Mouse (Mus musculus) midbrain, embryonic 13.5 days (tissue): ENCODE results near the gene Fndc1. TPM values are rescaled to one million over a fixed set of nuclear protein-coding genes. Genes with fewer than 3 reads are reported as not detected.

Source experiments
- ATAC-seq: fragments of 200-750 bp; cut with Nextera tagmentation; 2 replicates; pipeline ENCODE4 v1.8.0; 2017; ENCODE audit warnings: mild to moderate bottlenecking, moderate TSS enrichment, moderate library complexity
- H3K27ac ChIP-seq: fragments of 300-500 bp; sonication (generic); 2 replicates; pipeline ENCODE4 v1.5.1; 2015; ENCODE audit warnings: inconsistent platforms, mild to moderate bottlenecking, moderate library complexity
- H3K27me3 ChIP-seq: fragments of 300-500 bp; sonication (generic); 2 replicates; pipeline ENCODE4 v1.6.1; 2015; ENCODE audit warnings: mild to moderate bottlenecking, inconsistent platforms
- H3K36me3 ChIP-seq: fragments of 300-500 bp; sonication (generic); 2 replicates; pipeline ENCODE4 v1.6.1; 2015; ENCODE audit warnings: mild to moderate bottlenecking, inconsistent platforms
- H3K4me1 ChIP-seq: fragments of 300-500 bp; sonication (generic); replicated peaks from 2 replicates; pipeline ENCODE4 v1.6.1; 2015; ENCODE audit warnings: inconsistent platforms
- H3K4me2 ChIP-seq: fragments of 300-500 bp; sonication (generic); replicated peaks from 2 replicates; pipeline ENCODE4 v1.6.1; 2015; ENCODE audit warnings: moderate library complexity, mild to moderate bottlenecking, inconsistent platforms
- H3K4me3 ChIP-seq: fragments of 300-500 bp; sonication (generic); replicated peaks from 2 replicates; pipeline ENCODE4 v1.5.1; 2015; ENCODE audit warnings: mild to moderate bottlenecking, inconsistent platforms
- H3K9ac ChIP-seq: fragments of 300-500 bp; sonication (generic); replicated peaks from 2 replicates; pipeline ENCODE4 v1.6.1; 2015; ENCODE audit warnings: mild to moderate bottlenecking, inconsistent platforms
- H3K9me3 ChIP-seq: fragments of 300-500 bp; sonication (generic); 2 replicates; pipeline ENCODE4 v1.6.1; 2016; ENCODE audit warnings: mild to moderate bottlenecking, inconsistent platforms
- WGBS: fragments of 180-500 bp; shearing (Covaris S2); methylation state at CpG from one replicate; pipeline ENCODE4 v1.1.7; 2015; 5-methylcytosine and 5-hydroxymethylcytosine counted together
- polyA plus RNA-seq: library from polyadenylated mRNA; unstranded; fragments of >200 nt; fragmentation: Nextera tagmentation; extraction: Ambion mirVana; gene quantifications from 2 replicates; pipeline ENCODE4 v1.2.1, GENCODE M21; 2015

The Fndc1 gene
- polyA plus RNA-seq, 1 experiment from 2014 or later, result 3.6 TPM

DNA sequence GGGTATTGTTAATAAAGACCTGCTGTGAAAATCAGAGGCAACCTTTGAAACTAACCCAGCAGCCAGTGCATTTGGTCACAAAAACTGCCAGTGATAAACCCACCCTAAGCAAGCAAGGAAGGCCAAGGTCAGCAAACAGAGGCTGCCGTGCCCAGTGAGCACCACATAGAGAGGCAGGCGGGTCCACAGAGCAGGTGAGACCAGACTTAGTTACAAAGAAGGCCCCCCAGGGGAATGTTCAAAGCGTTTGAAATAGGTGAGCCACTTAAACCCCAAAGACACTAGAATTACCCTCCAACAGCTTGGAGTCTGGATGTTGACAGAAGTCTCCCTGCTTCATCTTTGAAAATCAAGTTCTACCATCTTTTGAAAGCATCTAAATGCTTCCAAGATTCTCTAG lies 12.7 kb downstream of the Fndc1 start:
- ATAC-seq, result no peak
- Histone ChIP-seq H3K27me3 (no peaks in the 10 kb centered on the region), H3K4me1 (no peaks in the 10 kb centered on the region), H3K9me3 (no peaks in the 10 kb centered on the region), H3K9ac (no peak overlapping the region), H3K36me3 (no peaks in the 10 kb centered on the region), H3K27ac (no peak overlapping the region), H3K4me2 (no peak overlapping the region), H3K4me3 (no peak overlapping the region)
- WGBS, result 67% methylated on average over 3 of the region's 3 CpGs

DNA sequence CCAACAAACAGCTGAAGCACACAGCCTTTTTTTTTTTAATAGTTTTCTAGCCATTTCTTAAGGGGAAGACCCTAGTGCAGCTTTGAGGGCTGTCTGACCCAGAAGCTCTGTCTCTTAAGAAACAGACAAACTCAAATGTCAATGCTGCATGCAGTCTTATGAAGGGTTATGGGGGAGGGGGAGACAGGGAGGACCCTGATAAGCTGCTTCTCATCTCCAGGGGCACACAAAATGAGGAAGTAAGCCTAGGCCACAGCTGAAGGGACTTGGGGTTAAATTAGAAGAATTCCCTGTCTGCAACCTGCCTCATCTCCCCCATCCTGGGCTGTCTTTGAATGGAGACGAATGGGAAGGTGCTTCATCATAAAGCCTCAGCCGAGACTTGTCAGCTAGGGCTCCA lies 19.1 kb downstream of the Fndc1 start:
- H3K27me3 ChIP-seq, result no peaks in the 10 kb centered on the region
- H3K4me3 ChIP-seq, result no peak overlapping the region
- H3K9ac ChIP-seq, result no peak overlapping the region
- no peaks in the 10 kb centered on the region for H3K4me1 ChIP-seq
- 93% methylated on average over 2 of the region's 2 CpGs for WGBS
- no peak for ATAC-seq
- no peak overlapping the region for H3K4me2 ChIP-seq
- H3K27ac ChIP-seq, result no peak overlapping the region
- H3K9me3 ChIP-seq, result no peaks in the 10 kb centered on the region
- no peaks in the 10 kb centered on the region for H3K36me3 ChIP-seq

DNA sequence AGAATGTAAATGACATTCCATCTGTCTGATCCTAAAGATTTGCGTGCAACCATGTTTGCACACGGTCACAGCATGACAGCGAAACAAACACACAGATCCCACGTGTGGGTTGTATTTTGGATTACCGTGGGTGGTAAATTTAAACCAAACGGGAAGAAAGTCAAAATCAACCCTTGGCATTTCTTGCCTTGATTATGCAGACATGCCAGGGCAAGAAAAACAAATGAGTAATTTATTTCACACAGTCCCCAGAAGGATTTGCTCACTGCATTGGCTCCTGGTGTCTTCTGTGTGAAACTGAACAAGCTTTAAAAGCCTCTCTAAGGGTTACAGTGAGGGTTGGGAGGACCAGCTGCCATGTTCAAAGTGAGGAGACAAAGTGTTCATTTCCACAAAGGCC lies 22.0 kb downstream of the Fndc1 start:
- Histone ChIP-seq H3K27me3 (no peaks in the 10 kb centered on the region), H3K4me3 (no peak overlapping the region), H3K27ac (no peak overlapping the region), H3K9me3 (no peaks in the 10 kb centered on the region), H3K9ac (no peak overlapping the region), H3K4me1 (no peaks in the 10 kb centered on the region), H3K4me2 (no peak overlapping the region), H3K36me3 (no peaks in the 10 kb centered on the region)
- 89% methylated on average over 6 of the region's 6 CpGs for WGBS
- no peak for ATAC-seq

DNA sequence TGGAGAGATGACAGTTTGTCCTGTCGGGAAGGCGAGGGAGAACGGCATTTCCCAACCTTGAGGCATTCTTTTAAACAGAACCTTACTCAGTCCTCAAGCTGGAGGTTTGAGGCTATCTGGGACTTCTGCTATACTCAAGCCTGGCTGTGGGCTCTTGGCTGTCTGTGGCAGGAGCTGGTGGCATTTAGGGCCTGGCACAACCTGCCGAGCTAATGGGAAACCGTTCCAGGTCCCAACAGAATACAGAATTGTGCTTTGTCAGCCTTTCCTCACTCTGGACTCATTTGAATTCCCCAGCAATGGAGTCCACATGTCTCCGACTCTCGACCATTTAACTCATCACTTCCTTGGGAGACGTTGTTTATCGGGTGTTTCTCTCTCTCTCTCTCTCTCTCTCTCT lies 24.6 kb downstream of the Fndc1 start:
- Histone ChIP-seq H3K36me3 (no peaks in the 10 kb centered on the region), H3K27ac (no peak overlapping the region), H3K4me2 (no peak overlapping the region), H3K4me1 (no peaks in the 10 kb centered on the region), H3K9ac (no peak overlapping the region), H3K4me3 (no peak overlapping the region), H3K27me3 (no peaks in the 10 kb centered on the region), H3K9me3 (no peaks in the 10 kb centered on the region)
- no peak for ATAC-seq
- 85% methylated on average over 9 of the region's 9 CpGs for WGBS

DNA sequence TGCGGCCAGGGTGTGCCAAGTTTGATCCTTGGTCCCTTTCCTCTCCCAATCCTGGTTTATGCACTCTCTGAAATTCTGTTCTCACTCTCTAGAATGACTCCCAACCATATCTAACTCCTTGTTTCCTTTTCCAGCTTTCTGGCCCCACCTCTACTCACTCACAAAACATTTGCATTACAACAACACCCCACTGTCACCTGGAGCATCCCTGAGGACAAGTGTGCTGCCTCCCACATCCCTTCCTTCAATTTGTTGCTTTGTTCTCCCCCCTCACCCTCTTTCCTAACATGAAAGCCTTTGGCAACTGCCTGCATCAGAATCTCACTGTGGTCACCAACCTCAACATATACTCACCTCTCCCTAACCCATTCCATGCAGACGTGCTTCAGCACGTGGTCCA lies 27.2 kb downstream of the Fndc1 start:
- H3K36me3 ChIP-seq, result no peaks in the 10 kb centered on the region
- ATAC-seq, result no peak
- 71% methylated on average over 3 of the region's 3 CpGs for WGBS
- no peak overlapping the region for H3K4me2 ChIP-seq
- H3K27me3 ChIP-seq, result no peaks in the 10 kb centered on the region
- H3K9me3 ChIP-seq, result no peaks in the 10 kb centered on the region
- no peaks in the 10 kb centered on the region for H3K4me1 ChIP-seq
- H3K9ac ChIP-seq, result no peak overlapping the region
- H3K4me3 ChIP-seq, result no peak overlapping the region
- no peak overlapping the region for H3K27ac ChIP-seq

DNA sequence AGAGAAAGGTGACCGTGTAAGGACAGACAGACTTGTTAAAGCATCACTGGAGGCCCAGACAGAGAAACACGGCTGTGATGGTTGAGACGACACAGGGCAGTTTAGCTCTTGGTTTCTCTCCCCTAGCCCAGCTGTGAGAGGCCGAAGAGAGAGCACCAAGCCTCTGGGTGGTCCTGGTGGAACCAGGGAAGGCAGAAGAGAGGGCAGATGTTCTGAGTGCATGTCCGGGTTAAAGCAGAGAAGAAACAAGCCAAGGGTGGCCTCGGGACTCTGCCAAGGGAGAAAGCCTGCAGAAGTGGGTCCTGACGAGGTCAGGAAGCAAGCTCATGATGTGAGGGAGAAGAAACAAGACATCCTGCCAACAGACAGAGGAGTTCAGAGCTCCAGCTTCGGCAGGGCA lies 31.5 kb downstream of the Fndc1 start:
- ATAC-seq, result no peak
- H3K4me3 ChIP-seq, result no peak overlapping the region
- H3K27ac ChIP-seq, result no peak overlapping the region
- H3K9ac ChIP-seq, result no peak overlapping the region
- no peaks in the 10 kb centered on the region for H3K36me3 ChIP-seq
- 86% methylated on average over 8 of the region's 8 CpGs for WGBS
- H3K4me2 ChIP-seq, result no peak overlapping the region
- no peaks in the 10 kb centered on the region for H3K9me3 ChIP-seq
- no peaks in the 10 kb centered on the region for H3K4me1 ChIP-seq
- H3K27me3 ChIP-seq, result no peaks in the 10 kb centered on the region

DNA sequence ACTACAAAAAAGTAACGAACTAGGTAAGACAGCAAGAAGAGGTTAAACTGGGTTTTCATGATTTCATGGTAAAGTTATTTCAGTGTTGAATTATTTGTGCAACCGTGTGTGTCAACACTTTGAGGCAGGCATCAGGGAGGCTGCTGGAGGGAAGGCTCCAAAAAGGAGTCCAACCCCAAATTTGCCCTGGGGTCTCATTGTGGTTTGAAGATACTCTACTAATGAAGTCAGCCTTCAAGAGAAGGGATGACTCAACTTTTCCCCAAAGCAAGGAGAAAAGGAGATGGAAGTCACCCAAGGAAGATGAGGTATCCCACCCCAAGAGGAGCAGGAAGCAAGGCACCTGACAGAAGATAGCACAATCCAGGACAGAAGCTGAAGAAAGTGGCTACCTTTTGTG lies 31.9 kb downstream of the Fndc1 start:
- H3K9me3 ChIP-seq, result no peaks in the 10 kb centered on the region
- H3K4me3 ChIP-seq, result no peak overlapping the region
- H3K27me3 ChIP-seq, result no peaks in the 10 kb centered on the region
- H3K4me1 ChIP-seq, result no peaks in the 10 kb centered on the region
- no peaks in the 10 kb centered on the region for H3K36me3 ChIP-seq
- no peak overlapping the region for H3K4me2 ChIP-seq
- no peak overlapping the region for H3K9ac ChIP-seq
- no peak overlapping the region for H3K27ac ChIP-seq
- ATAC-seq, result no peak
- 91% methylated on average over 2 of the region's 2 CpGs for WGBS

DNA sequence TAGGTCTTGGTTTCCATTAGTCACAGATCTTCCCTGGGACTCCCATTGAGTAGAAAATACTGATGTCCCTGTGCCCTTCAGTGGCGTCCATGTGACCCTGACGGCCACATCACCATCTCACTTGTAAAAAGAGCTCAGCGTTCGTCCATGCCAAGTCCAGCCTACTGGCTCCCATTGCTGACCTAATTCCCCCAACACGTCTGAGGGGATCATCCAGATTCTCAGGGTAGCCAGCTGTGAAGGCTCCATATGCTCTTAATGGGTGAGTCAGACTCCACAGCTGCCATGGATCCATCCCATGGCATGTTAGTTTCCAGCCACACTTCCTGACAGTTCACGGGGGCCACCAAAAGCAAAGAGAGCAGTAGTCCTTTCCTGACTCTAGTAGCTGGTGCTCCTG lies 33.0 kb downstream of the Fndc1 start:
- H3K36me3 ChIP-seq, result no peaks in the 10 kb centered on the region
- no peak for ATAC-seq
- H3K4me2 ChIP-seq, result no peak overlapping the region
- H3K9ac ChIP-seq, result no peak overlapping the region
- no peaks in the 10 kb centered on the region for H3K4me1 ChIP-seq
- WGBS, result 81% methylated on average over 6 of the region's 6 CpGs
- H3K27me3 ChIP-seq, result no peaks in the 10 kb centered on the region
- H3K4me3 ChIP-seq, result no peak overlapping the region
- no peaks in the 10 kb centered on the region for H3K9me3 ChIP-seq
- H3K27ac ChIP-seq, result no peak overlapping the region

DNA sequence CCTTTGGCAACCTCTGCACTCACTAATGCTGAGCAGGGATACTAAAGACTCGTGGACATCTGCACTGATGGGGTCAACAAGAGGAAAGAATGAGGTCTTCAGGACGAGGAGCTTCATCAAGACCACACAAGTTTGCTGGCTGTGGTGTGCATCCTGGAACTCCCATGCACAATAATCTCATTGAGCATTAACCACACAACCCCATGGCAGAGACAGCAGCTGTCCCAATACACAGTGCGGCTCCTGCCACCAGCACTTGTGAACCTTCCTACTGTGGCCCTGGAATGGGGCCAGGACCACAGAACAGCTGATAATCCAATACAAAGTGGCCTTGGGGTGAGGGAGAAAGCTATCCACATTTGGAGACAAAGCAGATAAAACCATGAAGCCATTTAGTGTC lies 36.6 kb downstream of the Fndc1 start:
- H3K4me2 ChIP-seq, result no peak overlapping the region
- WGBS, result 71% methylated on average over 3 of the region's 3 CpGs
- no peak for ATAC-seq

DNA sequence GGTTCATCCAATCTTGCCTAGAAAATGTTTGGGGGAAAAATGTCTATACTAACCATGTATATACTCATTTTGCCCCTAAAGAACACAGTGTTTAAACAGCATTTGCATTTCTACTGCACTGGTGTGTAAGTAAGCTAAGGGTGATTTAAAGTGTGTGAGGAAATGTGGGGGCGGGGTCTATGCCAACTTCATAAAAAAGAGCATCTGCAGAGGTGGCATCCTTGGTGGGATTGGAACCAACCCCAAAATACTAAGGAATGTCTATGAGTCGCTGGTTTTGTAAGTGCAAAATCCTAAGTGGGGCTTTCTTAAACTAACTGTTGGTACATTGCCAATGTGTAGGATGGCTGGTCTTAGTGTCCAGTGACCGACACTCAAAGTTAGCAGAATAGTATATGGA lies 53.0 kb downstream of the Fndc1 start:
- Histone ChIP-seq H3K9me3 (no peaks in the 10 kb centered on the region), H3K36me3 (no peaks in the 10 kb centered on the region), H3K4me3 (no peak overlapping the region), H3K9ac (no peak overlapping the region), H3K4me2 (no peak overlapping the region), H3K27me3 (no peaks in the 10 kb centered on the region), H3K27ac (no peak overlapping the region), H3K4me1 (no peaks in the 10 kb centered on the region)
- WGBS, result 97% methylated on average over 3 of the region's 3 CpGs
- no peak for ATAC-seq

More for the DNA sequence above, 36.6 kb downstream of the Fndc1 start:
- no peaks in the 10 kb centered on the region for H3K4me1 ChIP-seq
- H3K9me3 ChIP-seq, result no peaks in the 10 kb centered on the region
- no peak overlapping the region for H3K27ac ChIP-seq
- H3K36me3 ChIP-seq, result no peaks in the 10 kb centered on the region
- H3K9ac ChIP-seq, result no peak overlapping the region
- no peak overlapping the region for H3K4me3 ChIP-seq
- H3K27me3 ChIP-seq, result no peaks in the 10 kb centered on the region

DNA sequence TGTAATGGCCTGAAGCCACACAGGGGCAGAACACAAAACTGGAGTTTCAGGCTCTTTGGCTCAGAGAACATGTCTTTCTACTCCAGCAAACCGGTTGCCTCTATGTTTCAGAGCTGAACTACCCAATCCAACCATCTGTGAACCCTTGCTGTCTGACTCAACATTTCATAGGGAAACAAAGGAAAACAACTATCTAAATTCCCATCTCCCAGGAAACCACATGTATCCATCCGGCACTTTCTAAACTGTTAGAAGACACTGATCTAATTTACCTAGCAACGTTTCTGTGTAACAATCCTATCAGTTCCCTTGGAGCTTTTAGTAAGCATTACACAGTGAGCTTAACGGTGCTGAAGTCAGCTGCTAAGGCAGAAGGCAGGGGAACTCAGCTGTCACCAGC lies 67.3 kb downstream of the Fndc1 start:
- no peaks in the 10 kb centered on the region for H3K36me3 ChIP-seq
- no peak overlapping the region for H3K4me2 ChIP-seq
- no peak for ATAC-seq
- 75% methylated on average over 4 of the region's 4 CpGs for WGBS
- no peak overlapping the region for H3K9ac ChIP-seq
- no peaks in the 10 kb centered on the region for H3K27me3 ChIP-seq
- no peak overlapping the region for H3K4me3 ChIP-seq
- no peak overlapping the region for H3K27ac ChIP-seq
- no peaks in the 10 kb centered on the region for H3K9me3 ChIP-seq
- H3K4me1 ChIP-seq, result no peaks in the 10 kb centered on the region

DNA sequence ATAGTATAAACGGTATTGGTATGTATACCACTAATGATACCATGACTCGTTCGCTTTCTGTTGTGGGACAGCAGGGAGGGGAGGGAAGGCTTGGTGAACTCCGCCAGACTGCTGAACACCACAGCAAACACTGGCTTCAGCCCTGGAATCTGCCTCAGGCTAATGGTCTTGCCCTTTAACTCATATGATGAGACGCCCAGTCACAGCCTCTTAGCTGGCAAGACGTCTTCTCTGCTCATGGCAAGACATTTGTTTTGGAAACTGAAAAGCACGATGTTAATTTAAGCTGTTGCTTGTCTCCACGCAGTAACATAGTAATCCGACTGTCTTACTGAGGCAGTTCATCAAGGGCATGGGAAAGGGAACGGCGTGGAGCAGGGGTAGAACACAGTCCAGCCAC lies 72.1 kb downstream of the Fndc1 start:
- no peak for ATAC-seq
- Histone ChIP-seq H3K4me1 (no peaks in the 10 kb centered on the region), H3K9me3 (no peaks in the 10 kb centered on the region), H3K4me2 (no peak overlapping the region), H3K27me3 (no peaks in the 10 kb centered on the region), H3K36me3 (no peaks in the 10 kb centered on the region), H3K4me3 (no peak overlapping the region), H3K27ac (no peak overlapping the region), H3K9ac (no peak overlapping the region)
- WGBS, result 91% methylated on average over 11 of the region's 11 CpGs

DNA sequence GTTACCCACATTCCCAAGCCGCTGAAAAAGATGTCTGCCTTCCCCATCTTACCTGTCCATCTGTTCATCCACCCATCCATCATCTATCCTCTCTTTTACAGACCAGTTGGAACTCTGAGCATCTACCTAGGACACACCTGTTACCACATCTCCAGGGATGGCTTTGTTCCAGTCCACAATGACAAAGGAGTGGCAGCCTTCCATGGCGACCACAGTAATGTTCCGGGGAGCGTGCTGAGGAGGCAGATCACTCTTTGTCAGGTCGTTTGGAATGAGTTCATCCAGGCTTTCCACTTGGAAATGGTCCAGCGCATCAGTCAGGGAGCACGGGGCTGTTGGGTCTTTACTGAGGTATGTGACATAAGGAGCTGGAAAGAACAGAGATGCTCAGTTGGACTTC lies 73.7 kb downstream of the Fndc1 start:
- no peak overlapping the region for H3K4me2 ChIP-seq
- no peaks in the 10 kb centered on the region for H3K9me3 ChIP-seq
- WGBS, result 79% methylated on average over 7 of the region's 7 CpGs
- H3K36me3 ChIP-seq, result no peaks in the 10 kb centered on the region
- H3K27me3 ChIP-seq, result no peaks in the 10 kb centered on the region
- no peak overlapping the region for H3K27ac ChIP-seq
- H3K4me1 ChIP-seq, result no peaks in the 10 kb centered on the region
- ATAC-seq, result no peak
- H3K9ac ChIP-seq, result no peak overlapping the region
- H3K4me3 ChIP-seq, result no peak overlapping the region
